Mouse (Mus musculus): ENCODE data around the gene Foxp1. TPM values are rescaled to one million over a fixed set of nuclear protein-coding genes. Genes with fewer than 3 reads are reported as not detected.

The Foxp1 gene
- polyA plus RNA-seq, 1 experiment from 2014 or later: 18.9 TPM

GRCm38 (mm10) chr6:98933135-98933724 lies 589.3 kb downstream of the Foxp1 start:
- H3K27ac ChIP-seq (ENCODE audit: low read depth): no peak overlapping the region
- H3K9me3 ChIP-seq (ENCODE audit: low read length): no peaks in the 10 kb centered on the region
- 91% methylated on average over 18 of the region's 18 CpGs for WGBS (ENCODE audit: insufficient replicate concordance)
- H3K4me1 ChIP-seq (ENCODE audit: insufficient read depth): no peaks in the 10 kb centered on the region
- H3K36me3 ChIP-seq (replicated peaks; ENCODE audit: insufficient read depth, low read length): peaks cover 66% of the 10 kb centered on the region
- no peak overlapping the region for H3K9ac ChIP-seq (replicated peaks)
- H3K27me3 ChIP-seq (ENCODE audit: insufficient read depth, low read length): no peaks in the 10 kb centered on the region
- no peak overlapping the region for H3K4me2 ChIP-seq (ENCODE audit: low read depth, low read length)
- no peak for ATAC-seq
- TF ChIP-seq EP300 (IDR thresholded peaks at IDR 0.05; ENCODE audit: low read depth) (no peak), CTCF (IDR thresholded peaks at IDR 0.05; ENCODE audit: low read depth) (no peak)
- no peak for DNase-seq
- no peak overlapping the region for H3K4me3 ChIP-seq (ENCODE audit: low read depth, low read length)

- Histone ChIP-seq H3K4me3 (ENCODE audit: low read depth, low read length) (no peak overlapping the region), H3K27me3 (ENCODE audit: insufficient read depth, low read length) (no peaks in the 10 kb centered on the region), H3K36me3 (replicated peaks; ENCODE audit: insufficient read depth, low read length) (peaks cover 61% of the 10 kb centered on the region), H3K27ac (ENCODE audit: low read depth) (no peak overlapping the region), H3K4me1 (ENCODE audit: insufficient read depth) (no peaks in the 10 kb centered on the region), H3K9ac (replicated peaks) (no peak overlapping the region), H3K9me3 (ENCODE audit: low read length) (no peaks in the 10 kb centered on the region), H3K4me2 (ENCODE audit: low read depth, low read length) (no peak overlapping the region)
- DNase-seq (no peak), ATAC-seq (no peak)
- WGBS (ENCODE audit: insufficient replicate concordance): 85% methylated on average over 8 of the region's 8 CpGs
- TF ChIP-seq EP300 (IDR thresholded peaks at IDR 0.05; ENCODE audit: low read depth) (no peak), CTCF (IDR thresholded peaks at IDR 0.05; ENCODE audit: low read depth) (no peak)
Measured at GRCm38 (mm10) chr6:98931881-98932540, 590.5 kb downstream of the Foxp1 start.

DNA sequence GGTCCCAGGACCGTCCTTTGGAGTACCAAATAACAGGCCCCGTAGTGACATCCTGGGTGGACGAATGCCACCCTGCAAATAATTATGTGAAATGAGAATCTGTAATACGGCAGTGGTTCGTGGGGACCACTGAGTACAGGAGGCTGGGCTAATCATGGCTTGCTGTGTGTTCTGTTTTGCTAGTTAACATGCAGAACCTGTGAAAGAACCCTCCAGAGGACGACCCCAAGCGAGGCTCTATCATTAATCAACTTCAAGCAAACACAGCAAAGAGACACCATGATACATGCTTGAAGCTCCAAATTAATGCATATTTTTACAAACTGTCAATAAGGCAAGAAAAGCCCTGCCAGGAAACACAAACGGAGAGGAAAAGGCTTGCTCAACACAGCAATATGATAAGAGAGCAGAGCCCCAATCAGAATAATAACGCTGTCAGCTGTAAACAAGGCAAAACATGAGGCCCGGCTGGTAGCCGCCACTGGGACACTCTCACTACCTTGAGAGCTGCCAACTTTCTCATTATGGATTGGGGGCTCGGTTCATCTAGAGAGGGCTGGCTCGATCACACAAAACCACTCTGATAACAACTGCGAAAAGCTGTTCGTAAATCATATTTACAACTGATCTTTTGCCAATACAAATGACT lies 591.7 kb downstream of the Foxp1 start:
- no peak overlapping the region for H3K4me3 ChIP-seq (ENCODE audit: low read depth, low read length)
- no peak for ATAC-seq
- 76% methylated on average over 15 of the region's 15 CpGs for WGBS (ENCODE audit: insufficient replicate concordance)
- no peak overlapping the region for H3K27ac ChIP-seq (ENCODE audit: low read depth)
- no peak overlapping the region for H3K9ac ChIP-seq (replicated peaks)
- no peaks in the 10 kb centered on the region for H3K27me3 ChIP-seq (ENCODE audit: insufficient read depth, low read length)
- H3K36me3 ChIP-seq (replicated peaks; ENCODE audit: insufficient read depth, low read length): peaks cover 56% of the 10 kb centered on the region
- no peaks in the 10 kb centered on the region for H3K9me3 ChIP-seq (ENCODE audit: low read length)
- TF ChIP-seq EP300 (IDR thresholded peaks at IDR 0.05; ENCODE audit: low read depth) (no peak), CTCF (IDR thresholded peaks at IDR 0.05; ENCODE audit: low read depth) (no peak)
- no peak for DNase-seq
- H3K4me1 ChIP-seq (ENCODE audit: insufficient read depth): no peaks in the 10 kb centered on the region
- no peak overlapping the region for H3K4me2 ChIP-seq (ENCODE audit: low read depth, low read length)

DNA sequence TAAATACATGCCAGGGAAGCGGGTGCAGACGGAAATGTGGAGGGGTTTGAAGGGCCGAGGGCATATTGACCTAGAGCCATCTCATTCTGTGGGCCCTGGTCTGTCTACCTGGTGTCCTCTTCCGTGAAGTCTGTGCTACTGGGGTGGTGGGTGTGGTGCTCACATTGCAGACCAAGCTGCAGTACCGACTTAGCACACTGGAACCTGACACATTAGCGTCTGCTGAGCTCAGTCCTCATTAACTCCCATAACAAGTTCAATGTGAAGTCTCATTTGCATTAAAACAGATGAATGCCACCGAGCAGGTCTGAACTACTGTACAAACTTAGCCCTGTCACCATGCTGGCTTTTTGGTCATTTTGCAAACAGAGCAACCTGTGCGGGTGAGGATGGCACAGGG lies 594.2 kb downstream of the Foxp1 start:
- Histone ChIP-seq H3K4me1 (ENCODE audit: insufficient read depth) (no peaks in the 10 kb centered on the region), H3K9ac (replicated peaks) (no peak overlapping the region), H3K4me2 (ENCODE audit: low read depth, low read length) (no peak overlapping the region), H3K27me3 (ENCODE audit: insufficient read depth, low read length) (no peaks in the 10 kb centered on the region), H3K36me3 (replicated peaks; ENCODE audit: insufficient read depth, low read length) (peaks cover 38% of the 10 kb centered on the region), H3K27ac (ENCODE audit: low read depth) (no peak overlapping the region), H3K9me3 (ENCODE audit: low read length) (no peaks in the 10 kb centered on the region), H3K4me3 (ENCODE audit: low read depth, low read length) (no peak overlapping the region)
- DNase-seq (no peak), ATAC-seq (no peak)
- WGBS (ENCODE audit: insufficient replicate concordance): 88% methylated on average over 8 of the region's 8 CpGs
- no peak for TF ChIP-seq EP300 (IDR thresholded peaks at IDR 0.05; ENCODE audit: low read depth)
- TF ChIP-seq CTCF (IDR thresholded peaks at IDR 0.05; ENCODE audit: low read depth): no peak

- ATAC-seq (no peak), DNase-seq (no peak)
- TF ChIP-seq EP300 (IDR thresholded peaks at IDR 0.05; ENCODE audit: low read depth) (no peak), CTCF (IDR thresholded peaks at IDR 0.05; ENCODE audit: low read depth) (no peak)
- Histone ChIP-seq H3K9ac (replicated peaks) (no peak overlapping the region), H3K4me2 (ENCODE audit: low read depth, low read length) (no peak overlapping the region), H3K27ac (ENCODE audit: low read depth) (no peak overlapping the region), H3K9me3 (ENCODE audit: low read length) (no peaks in the 10 kb centered on the region), H3K4me1 (ENCODE audit: insufficient read depth) (no peaks in the 10 kb centered on the region), H3K27me3 (ENCODE audit: insufficient read depth, low read length) (no peaks in the 10 kb centered on the region), H3K4me3 (ENCODE audit: low read depth, low read length) (no peak overlapping the region), H3K36me3 (replicated peaks; ENCODE audit: insufficient read depth, low read length) (no peaks in the 10 kb centered on the region)
- 74% methylated on average over 6 of the region's 6 CpGs for WGBS (ENCODE audit: insufficient replicate concordance)
Measured at GRCm38 (mm10) chr6:98901259-98901658, 621.3 kb downstream of the Foxp1 start.

GRCm38 (mm10) chr6:98878208-98878607 lies 644.3 kb downstream of the Foxp1 start:
- WGBS (ENCODE audit: insufficient replicate concordance): 88% methylated on average over 1 of the region's 1 CpGs
- TF ChIP-seq EP300 (IDR thresholded peaks at IDR 0.05; ENCODE audit: low read depth) (no peak), CTCF (IDR thresholded peaks at IDR 0.05; ENCODE audit: low read depth) (no peak)
- Histone ChIP-seq H3K9ac (replicated peaks) (no peak overlapping the region), H3K4me3 (ENCODE audit: low read depth, low read length) (no peak overlapping the region), H3K36me3 (replicated peaks; ENCODE audit: insufficient read depth, low read length) (no peaks in the 10 kb centered on the region), H3K4me2 (ENCODE audit: low read depth, low read length) (no peak overlapping the region), H3K9me3 (ENCODE audit: low read length) (no peaks in the 10 kb centered on the region), H3K27ac (ENCODE audit: low read depth) (no peak overlapping the region), H3K27me3 (ENCODE audit: insufficient read depth, low read length) (no peaks in the 10 kb centered on the region), H3K4me1 (ENCODE audit: insufficient read depth) (no peaks in the 10 kb centered on the region)
- no peak for ATAC-seq
- no peak for DNase-seq
